Mouse (Mus musculus): ENCODE results near the gene Ubqln1.
"Not testable (repeated sequence)": the region's sequence is repeated elsewhere in the genome, so short reads cannot be mapped to it uniquely, and the experiment has no call there.

Gene Ubqln1

GRCm38 (mm10) chr13:58156031-58156430 lies 59.4 kb downstream of the Ubqln1 start:
- DNase-seq (ENCODE audit: low spot score in 2 of 2): no peak

GRCm38 (mm10) chr13:58150442-58150841 lies 65.0 kb downstream of the Ubqln1 start:
- no peak for DNase-seq (ENCODE audit: low spot score in 2 of 2)

- no peak for DNase-seq (ENCODE audit: low spot score in 2 of 2)
Observed at GRCm38 (mm10) chr13:58149629-58150028, 65.8 kb downstream of the Ubqln1 start.

- no peak for DNase-seq (ENCODE audit: low spot score in 2 of 2)
Observed at GRCm38 (mm10) chr13:58149033-58149558, 66.4 kb downstream of the Ubqln1 start.

- peak; percentile 23 to 51 for DNase-seq (ENCODE audit: low spot score in 2 of 2)
Observed at GRCm38 (mm10) chr13:58148256-58148831, 67.1 kb downstream of the Ubqln1 start.

- DNase-seq (ENCODE audit: low spot score in 2 of 2): no peak
Observed at GRCm38 (mm10) chr13:58147760-58148159, 67.7 kb downstream of the Ubqln1 start.

GRCm38 (mm10) chr13:58146603-58147002 lies 68.8 kb downstream of the Ubqln1 start:
- DNase-seq (ENCODE audit: low spot score in 2 of 2): not testable (repeated sequence)

GRCm38 (mm10) chr13:58131692-58132091 lies 83.8 kb downstream of the Ubqln1 start:
- no peak for DNase-seq (ENCODE audit: low spot score in 2 of 2)

GRCm38 (mm10) chr13:58129687-58130246 lies 85.7 kb downstream of the Ubqln1 start:
- DNase-seq (ENCODE audit: low spot score in 2 of 2): no peak

- peak; percentile 96 for DNase-seq (ENCODE audit: low spot score in 2 of 2)
Observed at GRCm38 (mm10) chr13:58128768-58129671, 86.4 kb downstream of the Ubqln1 start.

GRCm38 (mm10) chr13:58128396-58128767 lies 87.1 kb downstream of the Ubqln1 start, which contains the start of gene Hnrnpa0:
Gene Hnrnpa0, minus strand, starts transcription at chr13:58128556.
- peak; percentile 94 to 95 for DNase-seq (ENCODE audit: low spot score in 2 of 2)

- peak; percentile 74 to 77 for DNase-seq (ENCODE audit: low spot score in 2 of 2)
Observed at GRCm38 (mm10) chr13:58127766-58128361, 87.6 kb downstream of the Ubqln1 start.

- no peak for DNase-seq (ENCODE audit: low spot score in 2 of 2)
Observed at GRCm38 (mm10) chr13:58126862-58127765, 88.3 kb downstream of the Ubqln1 start.

Measured in frontal cortex, postnatal 36 days (tissue).